Mouse (Mus musculus): Measurements from ENCODE around the gene Fkbp2. TPM values are rescaled to one million over a fixed set of nuclear protein-coding genes. Genes with fewer than 3 reads are reported as not detected.

Gene Fkbp2
- polyA plus RNA-seq, 1 experiment from 2014 or later, result 158 TPM

DNA sequence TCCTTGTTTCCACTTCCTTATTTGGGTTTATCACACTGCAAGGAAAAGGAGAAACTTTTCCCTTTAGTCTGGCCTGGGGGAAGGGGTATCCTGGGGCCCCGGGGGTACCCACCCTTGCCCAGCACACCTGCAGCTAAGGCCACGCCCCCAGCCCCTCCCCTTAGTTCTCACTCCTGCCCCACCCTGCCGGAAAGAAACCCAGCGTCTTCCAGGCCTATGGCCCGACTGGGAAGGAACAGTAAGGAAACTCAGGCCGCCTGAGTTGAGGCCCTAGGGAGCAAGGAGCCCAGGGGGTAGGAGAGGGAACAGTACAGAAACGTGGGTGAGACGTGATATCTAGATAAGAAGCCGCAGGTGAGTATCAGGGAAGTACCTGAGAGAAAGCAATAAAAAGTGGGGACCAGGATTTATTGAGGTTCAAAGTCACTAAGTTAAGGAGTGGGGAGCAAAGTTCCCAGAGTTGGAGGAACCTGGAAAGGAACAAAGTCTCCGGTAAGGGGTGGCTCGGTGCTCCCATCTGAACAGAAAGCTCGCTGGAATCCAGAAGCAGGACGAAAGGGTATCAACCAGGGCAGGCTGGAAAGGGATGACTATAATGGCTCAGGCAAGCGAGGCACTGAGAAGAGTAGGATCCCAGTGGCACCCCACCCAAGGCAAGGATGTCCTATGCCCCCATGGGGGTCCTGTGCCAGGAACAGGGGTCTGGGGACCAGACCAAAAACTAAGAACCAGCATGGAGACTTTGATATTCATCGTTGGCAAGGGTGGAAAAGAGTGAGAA, 11.6 kb downstream of the Fkbp2 start:
- H3K4me1 ChIP-seq (ENCODE audit: control insufficient read depth, insufficient read depth, low read length), result peaks cover 41% of the 10 kb centered on the region
- WGBS, result 7% methylated on average over 15 of the region's 15 CpGs
- no peaks in the 10 kb centered on the region for H3K9me3 ChIP-seq (replicated peaks; ENCODE audit: control insufficient read depth, low read length)
- H3K4me3 ChIP-seq (replicated peaks; ENCODE audit: low read length), result peak overlapping the region; percentile 75
- H3K27me3 ChIP-seq (ENCODE audit: control insufficient read depth, insufficient read depth, low read length), result no peaks in the 10 kb centered on the region
- H3K4me2 ChIP-seq (ENCODE audit: low read depth, low read length), result peak overlapping the region; percentile 74
- H3K27ac ChIP-seq (ENCODE audit: low read length), result peak overlapping the region; percentile 78
- ATAC-seq (ENCODE audit: insufficient read depth, low FRiP score), result peak; percentile 45; the same call in 1 of the 2 replicates
- peaks cover 23% of the 10 kb centered on the region for H3K36me3 ChIP-seq (ENCODE audit: control insufficient read depth, insufficient read depth, low read length)
- peak overlapping the region; percentile 85 for H3K9ac ChIP-seq (ENCODE audit: low read length)

- ATAC-seq (ENCODE audit: insufficient read depth, low FRiP score), result no peak
- H3K36me3 ChIP-seq (ENCODE audit: control insufficient read depth, insufficient read depth, low read length), result peaks cover 31% of the 10 kb centered on the region
- H3K4me2 ChIP-seq (ENCODE audit: low read depth, low read length), result no peak overlapping the region
- H3K4me1 ChIP-seq (ENCODE audit: control insufficient read depth, insufficient read depth, low read length), result peaks cover 14% of the 10 kb centered on the region; the same call in 1 of the 2 replicates
- H3K4me3 ChIP-seq (replicated peaks; ENCODE audit: low read length), result no peak overlapping the region
- no peaks in the 10 kb centered on the region for H3K27me3 ChIP-seq (ENCODE audit: control insufficient read depth, insufficient read depth, low read length)
- no peaks in the 10 kb centered on the region for H3K9me3 ChIP-seq (replicated peaks; ENCODE audit: control insufficient read depth, low read length)
- WGBS, result 83% methylated on average over 10 of the region's 10 CpGs
- H3K27ac ChIP-seq (ENCODE audit: low read length), result no peak overlapping the region
- H3K9ac ChIP-seq (ENCODE audit: low read length), result no peak overlapping the region
These were observed 23.8 kb downstream of the Fkbp2 start for GRCm38 (mm10) chr19:6956461-6956860.

DNA sequence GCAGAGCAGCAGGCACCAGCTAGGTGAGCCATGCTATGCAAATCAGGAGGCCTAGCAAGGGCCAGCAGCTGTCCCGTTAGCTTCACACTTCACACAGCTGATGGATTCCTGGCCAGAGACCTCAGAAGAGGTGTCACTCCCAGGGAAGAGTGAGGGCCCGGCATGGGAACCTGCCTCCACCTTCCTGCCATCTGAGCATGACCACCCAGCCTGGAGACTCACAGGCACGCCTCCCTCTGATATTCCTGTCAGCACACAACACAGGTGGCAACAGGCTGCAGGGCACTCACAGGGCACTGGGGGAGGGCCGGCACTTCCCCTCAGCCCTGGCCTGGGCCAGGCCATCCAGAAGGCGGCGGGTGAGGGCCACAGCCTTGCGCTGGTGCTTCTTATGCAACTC, 24.9 kb downstream of the Fkbp2 start:
- peaks cover 28% of the 10 kb centered on the region for H3K36me3 ChIP-seq (ENCODE audit: control insufficient read depth, insufficient read depth, low read length)
- ATAC-seq (ENCODE audit: insufficient read depth, low FRiP score), result no peak
- H3K27ac ChIP-seq (ENCODE audit: low read length), result no peak overlapping the region
- no peaks in the 10 kb centered on the region for H3K9me3 ChIP-seq (replicated peaks; ENCODE audit: control insufficient read depth, low read length)
- no peaks in the 10 kb centered on the region for H3K27me3 ChIP-seq (ENCODE audit: control insufficient read depth, insufficient read depth, low read length)
- H3K4me2 ChIP-seq (ENCODE audit: low read depth, low read length), result no peak overlapping the region
- WGBS, result 76% methylated on average over 7 of the region's 7 CpGs
- peaks cover 14% of the 10 kb centered on the region; the same call in 1 of the 2 replicates for H3K4me1 ChIP-seq (ENCODE audit: control insufficient read depth, insufficient read depth, low read length)
- H3K9ac ChIP-seq (ENCODE audit: low read length), result 0 out of 2 replicates have a peak overlapping the region, but pooled peaks have one; percentile 13
- H3K4me3 ChIP-seq (replicated peaks; ENCODE audit: low read length), result no peak overlapping the region

DNA sequence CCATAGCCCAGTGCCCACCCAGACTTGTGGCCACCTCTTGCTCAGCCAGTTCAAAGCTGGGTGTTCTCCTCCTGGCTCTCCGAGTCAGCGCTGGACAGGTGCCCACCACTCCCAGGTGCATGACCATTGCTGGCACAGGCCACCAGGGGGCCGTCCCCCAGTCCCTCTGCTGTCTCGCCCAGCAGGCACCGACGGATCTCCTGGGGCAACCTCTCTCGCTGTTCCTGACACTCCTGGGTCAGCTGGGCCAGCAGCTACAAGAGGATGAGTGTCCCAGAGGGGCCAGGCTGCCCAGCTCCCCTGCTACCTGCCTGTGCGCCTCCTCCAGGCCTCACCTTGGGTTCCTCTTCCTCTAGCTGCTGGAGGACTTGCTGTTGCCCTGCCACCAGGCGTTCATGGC, 26.3 kb downstream of the Fkbp2 start:
- WGBS, result 58% methylated on average over 9 of the region's 9 CpGs
- H3K4me2 ChIP-seq (ENCODE audit: low read depth, low read length), result no peak overlapping the region

GRCm38 (mm10) chr19:6952712-6953037, 27.6 kb downstream of the Fkbp2 start:
- ATAC-seq (ENCODE audit: insufficient read depth, low FRiP score), result peak; percentile 18; the same call in 1 of the 2 replicates
- 8% methylated on average over 3 of the region's 3 CpGs for WGBS
- Histone ChIP-seq H3K27ac (ENCODE audit: low read length) (peak overlapping the region; percentile 98), H3K9me3 (replicated peaks; ENCODE audit: control insufficient read depth, low read length) (no peaks in the 10 kb centered on the region), H3K4me3 (replicated peaks; ENCODE audit: low read length) (peak overlapping the region; percentile 68), H3K4me1 (ENCODE audit: control insufficient read depth, insufficient read depth, low read length) (peaks cover 27% of the 10 kb centered on the region), H3K4me2 (ENCODE audit: low read depth, low read length) (peak overlapping the region; percentile 62), H3K36me3 (ENCODE audit: control insufficient read depth, insufficient read depth, low read length) (peaks cover 10% of the 10 kb centered on the region), H3K9ac (ENCODE audit: low read length) (peak overlapping the region; percentile 82), H3K27me3 (ENCODE audit: control insufficient read depth, insufficient read depth, low read length) (no peaks in the 10 kb centered on the region)

More for the DNA sequence above, 26.3 kb downstream of the Fkbp2 start:
- no peak for ATAC-seq (ENCODE audit: insufficient read depth, low FRiP score)
- H3K4me1 ChIP-seq (ENCODE audit: control insufficient read depth, insufficient read depth, low read length), result peaks cover 27% of the 10 kb centered on the region
- H3K4me3 ChIP-seq (replicated peaks; ENCODE audit: low read length), result no peak overlapping the region
- H3K27me3 ChIP-seq (ENCODE audit: control insufficient read depth, insufficient read depth, low read length), result no peaks in the 10 kb centered on the region
- H3K36me3 ChIP-seq (ENCODE audit: control insufficient read depth, insufficient read depth, low read length), result peaks cover 20% of the 10 kb centered on the region
- H3K9ac ChIP-seq (ENCODE audit: low read length), result 0 out of 2 replicates have a peak overlapping the region, but pooled peaks have one; percentile 27
- no peaks in the 10 kb centered on the region for H3K9me3 ChIP-seq (replicated peaks; ENCODE audit: control insufficient read depth, low read length)
- no peak overlapping the region for H3K27ac ChIP-seq (ENCODE audit: low read length)

- Histone ChIP-seq H3K4me3 (replicated peaks; ENCODE audit: low read length) (peak overlapping the region; percentile 68), H3K27me3 (ENCODE audit: control insufficient read depth, insufficient read depth, low read length) (no peaks in the 10 kb centered on the region), H3K27ac (ENCODE audit: low read length) (peak overlapping the region; percentile 98), H3K9me3 (replicated peaks; ENCODE audit: control insufficient read depth, low read length) (no peaks in the 10 kb centered on the region), H3K36me3 (ENCODE audit: control insufficient read depth, insufficient read depth, low read length) (peaks cover 10% of the 10 kb centered on the region), H3K9ac (ENCODE audit: low read length) (peak overlapping the region; percentile 82), H3K4me2 (ENCODE audit: low read depth, low read length) (peak overlapping the region; percentile 62), H3K4me1 (ENCODE audit: control insufficient read depth, insufficient read depth, low read length) (peaks cover 27% of the 10 kb centered on the region)
- peak; percentile 41 for ATAC-seq (ENCODE audit: insufficient read depth, low FRiP score)
- 2% methylated on average over 31 of the region's 31 CpGs for WGBS
These were observed 28.1 kb downstream of the Fkbp2 start for GRCm38 (mm10) chr19:6951994-6952711.

DNA sequence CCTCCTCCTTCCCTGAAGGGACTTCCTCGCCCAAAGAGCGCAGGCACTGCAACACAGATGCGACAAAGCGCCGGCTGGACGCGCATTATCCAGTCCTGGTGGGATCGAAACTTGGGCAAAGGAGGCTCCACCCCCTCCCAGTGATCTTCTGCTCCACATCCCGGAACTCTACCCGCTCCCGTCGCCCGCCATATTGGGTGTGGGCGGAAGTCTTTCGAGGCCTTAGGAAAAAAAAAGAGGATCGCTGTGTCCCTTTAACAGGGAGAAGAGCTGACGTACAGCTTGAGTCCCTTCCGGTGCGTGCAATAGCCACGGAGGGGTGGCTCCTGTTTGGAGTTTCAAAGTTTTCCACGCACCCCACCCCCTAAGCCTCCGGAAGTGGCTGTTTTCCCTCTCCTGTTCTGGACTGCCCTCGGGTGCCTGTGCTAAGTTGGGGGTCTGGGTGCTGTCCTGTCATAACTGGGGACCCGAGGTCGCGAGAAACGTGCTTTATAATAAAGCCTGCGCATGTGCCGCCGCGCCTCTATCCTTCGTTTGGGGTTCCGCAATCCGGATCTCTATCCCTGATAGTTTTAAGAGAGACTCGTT, 28.8 kb downstream of the Fkbp2 start:
- peak overlapping the region; percentile 62 for H3K4me2 ChIP-seq (ENCODE audit: low read depth, low read length)
- H3K4me1 ChIP-seq (ENCODE audit: control insufficient read depth, insufficient read depth, low read length), result peaks cover 27% of the 10 kb centered on the region
- H3K4me3 ChIP-seq (replicated peaks; ENCODE audit: low read length), result peak overlapping the region; percentile 68
- H3K9ac ChIP-seq (ENCODE audit: low read length), result peak overlapping the region; percentile 82
- no peaks in the 10 kb centered on the region for H3K27me3 ChIP-seq (ENCODE audit: control insufficient read depth, insufficient read depth, low read length)
- H3K9me3 ChIP-seq (replicated peaks; ENCODE audit: control insufficient read depth, low read length), result no peaks in the 10 kb centered on the region
- peak overlapping the region; percentile 98 for H3K27ac ChIP-seq (ENCODE audit: low read length)
- WGBS, result under 1% methylated on average over 35 of the region's 35 CpGs
- H3K36me3 ChIP-seq (ENCODE audit: control insufficient read depth, insufficient read depth, low read length), result peaks cover 10% of the 10 kb centered on the region
- peak; percentile 81 for ATAC-seq (ENCODE audit: insufficient read depth, low FRiP score)

DNA sequence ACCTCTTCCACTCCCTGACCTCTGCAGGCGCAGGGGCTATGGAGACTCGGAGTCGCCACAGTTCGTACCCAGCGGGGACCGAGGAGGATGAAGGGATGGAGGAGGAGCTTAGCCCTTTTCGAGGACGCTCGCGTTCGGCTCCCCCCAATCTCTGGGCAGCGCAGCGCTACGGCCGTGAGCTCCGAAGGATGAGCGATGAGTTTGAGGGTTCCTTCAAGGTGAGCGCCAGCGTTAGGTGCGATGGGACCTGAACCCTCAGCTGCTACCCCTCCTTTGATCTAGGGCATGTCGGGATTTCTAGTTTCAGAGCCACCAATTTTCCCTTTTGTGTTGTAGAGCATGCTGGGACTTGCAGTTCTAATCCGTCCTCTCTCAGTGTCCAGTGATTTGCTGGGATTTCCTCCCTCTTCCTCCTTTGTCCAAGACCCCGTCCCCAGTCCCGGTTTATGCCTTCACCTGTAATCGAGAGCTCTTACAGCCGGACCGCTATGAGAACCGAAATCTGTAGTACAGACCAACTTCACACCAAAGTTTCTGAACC, 29.6 kb downstream of the Fkbp2 start:
- peak overlapping the region; percentile 62 for H3K4me2 ChIP-seq (ENCODE audit: low read depth, low read length)
- peak overlapping the region; percentile 68 for H3K4me3 ChIP-seq (replicated peaks; ENCODE audit: low read length)
- peak overlapping the region; percentile 98 for H3K27ac ChIP-seq (ENCODE audit: low read length)
- H3K4me1 ChIP-seq (ENCODE audit: control insufficient read depth, insufficient read depth, low read length), result peaks cover 27% of the 10 kb centered on the region
- no peaks in the 10 kb centered on the region for H3K9me3 ChIP-seq (replicated peaks; ENCODE audit: control insufficient read depth, low read length)
- peaks cover 9% of the 10 kb centered on the region for H3K36me3 ChIP-seq (ENCODE audit: control insufficient read depth, insufficient read depth, low read length)
- no peaks in the 10 kb centered on the region for H3K27me3 ChIP-seq (ENCODE audit: control insufficient read depth, insufficient read depth, low read length)
- peak overlapping the region; percentile 82 for H3K9ac ChIP-seq (ENCODE audit: low read length)
- under 1% methylated on average over 28 of the region's 28 CpGs for whole genome bisulfite sequencing
- peak; percentile 35; the same call in 1 of the 2 replicates for ATAC-seq (ENCODE audit: insufficient read depth, low FRiP score)

Data from stomach, embryonic 16.5 days (tissue).